Mouse (Mus musculus) lung, embryonic 14.5 days (tissue): ENCODE results near the gene Podn. TPM values are rescaled to one million over a fixed set of nuclear protein-coding genes. Genes with fewer than 3 reads are reported as not detected.

Source experiments
- ATAC-seq: fragments of 200-750 bp; cut with Nextera tagmentation; 2 replicates; pipeline ENCODE4 v1.8.0; 2017; ENCODE audit warnings: mild to moderate bottlenecking, moderate TSS enrichment, moderate library complexity; ENCODE audit not compliant: insufficient read depth
- DNase-seq: peaks from one replicate; pipeline ENCODE4 v3.0.0-alpha.2; 2015
- H3K27ac ChIP-seq: fragments of 300-500 bp; sonication (generic); 2 replicates; pipeline ENCODE4 v1.5.1; 2014; ENCODE audit warnings: low read depth, mild to moderate bottlenecking, moderate library complexity
- H3K27me3 ChIP-seq: fragments of 300-500 bp; sonication (generic); 2 replicates; pipeline ENCODE4 v1.6.1; 2014; ENCODE audit warnings: low read length, control low read depth; ENCODE audit not compliant: insufficient read depth
- H3K36me3 ChIP-seq: fragments of 300-500 bp; sonication (generic); 2 replicates; pipeline ENCODE4 v1.6.1; 2014; ENCODE audit warnings: control low read depth; ENCODE audit not compliant: insufficient read depth
- H3K4me1 ChIP-seq: fragments of 300-500 bp; sonication (generic); 2 replicates; pipeline ENCODE4 v1.6.1; 2014; ENCODE audit warnings: antibody characterized with exemption, control low read depth; ENCODE audit not compliant: insufficient read depth
- H3K4me2 ChIP-seq: fragments of 300-500 bp; sonication (generic); 2 replicates; pipeline ENCODE4 v1.6.1; 2014; ENCODE audit warnings: mild to moderate bottlenecking
- H3K4me3 ChIP-seq: fragments of 300-500 bp; sonication (generic); 2 replicates; pipeline ENCODE4 v1.5.1; 2014; ENCODE audit warnings: low read depth, low read length
- H3K9ac ChIP-seq: fragments of 300-500 bp; sonication (generic); 2 replicates; pipeline ENCODE4 v1.6.1; 2014
- H3K9me3 ChIP-seq: fragments of 300-500 bp; sonication (generic); 2 replicates; pipeline ENCODE4 v1.6.1; 2016; ENCODE audit warnings: low read depth, low read length, control low read depth
- CTCF ChIP-seq: IDR thresholded peaks from 2 replicates; pipeline ENCODE4 v1.5.1; 2016; ENCODE audit warnings: antibody characterized with exemption, low read depth
- WGBS: fragments of 180-500 bp; shearing (Covaris S2); extraction: QIAGEN DNeasy Blood & Tissue Kit; methylation state at CpG from one replicate; pipeline ENCODE4 v1.1.7; 2014; 5-methylcytosine and 5-hydroxymethylcytosine counted together
- polyA plus RNA-seq: library from polyadenylated mRNA; unstranded; fragments of >200 nt; fragmentation: Nextera tagmentation; extraction: Ambion mirVana; gene quantifications from 2 replicates; pipeline ENCODE4 v1.2.1, GENCODE M21; 2014

Gene Podn
- polyA plus RNA-seq, 1 experiment from 2014 or later, result 3.5 TPM

- no peak for TF ChIP-seq CTCF
- peaks cover 36% of the 10 kb centered on the region for H3K36me3 ChIP-seq
- WGBS, result 87% methylated on average over 7 of the region's 7 CpGs
- H3K27me3 ChIP-seq, result no peaks in the 10 kb centered on the region
- H3K27ac ChIP-seq, result no peak overlapping the region
- no peak overlapping the region for H3K4me2 ChIP-seq
- H3K4me3 ChIP-seq, result no peak overlapping the region
- no peak for ATAC-seq
- no peak for DNase-seq
- no peak overlapping the region for H3K9ac ChIP-seq
- H3K4me1 ChIP-seq, result no peaks in the 10 kb centered on the region
- no peaks in the 10 kb centered on the region for H3K9me3 ChIP-seq
These were observed 29.0 kb downstream of the Podn start for GRCm38 (mm10) chr4:108067261-108067660.

GRCm38 (mm10) chr4:108066569-108066968, 29.7 kb downstream of the Podn start:
- 65% methylated on average over 4 of the region's 4 CpGs for whole genome bisulfite sequencing
- H3K4me2 ChIP-seq, result no peak overlapping the region
- ATAC-seq, result no peak
- no peaks in the 10 kb centered on the region for H3K27me3 ChIP-seq
- no peak overlapping the region for H3K4me3 ChIP-seq
- H3K27ac ChIP-seq, result no peak overlapping the region
- H3K9ac ChIP-seq, result no peak overlapping the region
- DNase-seq, result no peak
- H3K36me3 ChIP-seq, result peaks cover 41% of the 10 kb centered on the region
- H3K4me1 ChIP-seq, result no peaks in the 10 kb centered on the region
- no peaks in the 10 kb centered on the region for H3K9me3 ChIP-seq
- TF ChIP-seq CTCF, result no peak

- DNase-seq, result no peak
- H3K9me3 ChIP-seq, result no peaks in the 10 kb centered on the region
- 50% methylated on average over 2 of the region's 2 CpGs for WGBS
- no peak for ATAC-seq
- peaks cover 49% of the 10 kb centered on the region for H3K36me3 ChIP-seq
- H3K4me1 ChIP-seq, result no peaks in the 10 kb centered on the region
- H3K27ac ChIP-seq, result no peak overlapping the region
- H3K27me3 ChIP-seq, result no peaks in the 10 kb centered on the region
- no peak overlapping the region for H3K9ac ChIP-seq
- no peak overlapping the region for H3K4me3 ChIP-seq
- no peak for TF ChIP-seq CTCF
- H3K4me2 ChIP-seq, result no peak overlapping the region
These were observed 30.9 kb downstream of the Podn start for GRCm38 (mm10) chr4:108065176-108065844.

- Histone ChIP-seq H3K27me3 (no peaks in the 10 kb centered on the region), H3K4me2 (no peak overlapping the region), H3K9ac (no peak overlapping the region), H3K9me3 (no peaks in the 10 kb centered on the region), H3K27ac (no peak overlapping the region), H3K4me1 (no peaks in the 10 kb centered on the region), H3K4me3 (no peak overlapping the region), H3K36me3 (peaks cover 64% of the 10 kb centered on the region)
- ATAC-seq, result no peak
- DNase-seq, result no peak
- WGBS, result 64% methylated on average over 6 of the region's 6 CpGs
- TF ChIP-seq CTCF, result no peak
These were observed 32.6 kb downstream of the Podn start for GRCm38 (mm10) chr4:108063616-108064015.

- peaks cover 63% of the 10 kb centered on the region for H3K36me3 ChIP-seq
- no peaks in the 10 kb centered on the region for H3K4me1 ChIP-seq
- H3K27me3 ChIP-seq, result no peaks in the 10 kb centered on the region
- H3K4me3 ChIP-seq, result no peak overlapping the region
- 92% methylated on average over 5 of the region's 5 CpGs for WGBS
- ATAC-seq (no peak), DNase-seq (no peak)
- TF ChIP-seq CTCF, result no peak
- H3K9me3 ChIP-seq, result no peaks in the 10 kb centered on the region
- H3K4me2 ChIP-seq, result no peak overlapping the region
- H3K9ac ChIP-seq, result no peak overlapping the region
- no peak overlapping the region for H3K27ac ChIP-seq
These were observed 33.7 kb downstream of the Podn start for GRCm38 (mm10) chr4:108062524-108062923.

- ATAC-seq, result no peak
- Histone ChIP-seq H3K9ac (no peak overlapping the region), H3K4me2 (no peak overlapping the region), H3K27ac (no peak overlapping the region), H3K9me3 (no peaks in the 10 kb centered on the region), H3K4me1 (no peaks in the 10 kb centered on the region), H3K4me3 (no peak overlapping the region), H3K36me3 (peaks cover 59% of the 10 kb centered on the region), H3K27me3 (no peaks in the 10 kb centered on the region)
- TF ChIP-seq CTCF, result no peak
- 82% methylated on average over 4 of the region's 4 CpGs for WGBS
- no peak for DNase-seq
These were observed 35.5 kb downstream of the Podn start for GRCm38 (mm10) chr4:108060774-108061173.

GRCm38 (mm10) chr4:108059601-108060379, 36.5 kb downstream of the Podn start:
- Histone ChIP-seq H3K4me3 (no peak overlapping the region), H3K27ac (no peak overlapping the region), H3K36me3 (peaks cover 69% of the 10 kb centered on the region), H3K9ac (no peak overlapping the region), H3K9me3 (no peaks in the 10 kb centered on the region), H3K27me3 (no peaks in the 10 kb centered on the region), H3K4me2 (no peak overlapping the region), H3K4me1 (no peaks in the 10 kb centered on the region)
- no peak for TF ChIP-seq CTCF
- 82% methylated on average over 19 of the region's 19 CpGs for WGBS
- no peak for ATAC-seq
- DNase-seq, result no peak
